Mouse (Mus musculus): ENCODE measurements around the gene Aldh3b1. TPM values are rescaled to one million over a fixed set of nuclear protein-coding genes. Genes with fewer than 3 reads are reported as not detected.
"Not testable (repeated sequence)": the region's sequence is repeated elsewhere in the genome, so short reads cannot be mapped to it uniquely, and the experiment has no call there.

Gene Aldh3b1
- 131 and 209 TPM in 2 replicates for total RNA-seq (2021)
- long read RNA-seq, transcript Aldh3b1-201 (10 exons, 1,924 nt): major isoform, 43 of 63 reads
- long read RNA-seq, partial matches to known transcripts: 11 of 63 reads
- long read RNA-seq, other reads (novel, unspliced or antisense): 9 of 63 reads

GRCm38 (mm10) chr19:3929211-3929941 is at the start of gene Aldh3b1:
Gene Aldh3b1, minus strand, starts transcription at chr19:3929808.
- peak; percentile 98 for DNase-seq

- no peak for DNase-seq
Observed at GRCm38 (mm10) chr19:3975866-3976265, 46.3 kb upstream of the Aldh3b1 start.

GRCm38 (mm10) chr19:3974608-3975007 is 45.0 kb upstream of the Aldh3b1 start:
- not testable (repeated sequence) for DNase-seq

GRCm38 (mm10) chr19:3972229-3972628 is 42.6 kb upstream of the Aldh3b1 start, which contains the start of gene Aldh3b2:
Gene Aldh3b2, plus strand, starts transcription at chr19:3972328.
- DNase-seq: no peak

- DNase-seq: no peak
Observed at GRCm38 (mm10) chr19:3967258-3967657, 37.6 kb upstream of the Aldh3b1 start.

- no peak for DNase-seq
Observed at GRCm38 (mm10) chr19:3966330-3967075, 36.9 kb upstream of the Aldh3b1 start.

GRCm38 (mm10) chr19:3964030-3964429 is 34.4 kb upstream of the Aldh3b1 start:
- DNase-seq: no peak

- no peak for DNase-seq
Observed at GRCm38 (mm10) chr19:3962469-3962868, 32.9 kb upstream of the Aldh3b1 start.

GRCm38 (mm10) chr19:3961805-3962204 is 32.2 kb upstream of the Aldh3b1 start:
- DNase-seq: not testable (repeated sequence)

GRCm38 (mm10) chr19:3960211-3960610 is 30.6 kb upstream of the Aldh3b1 start:
- no peak for DNase-seq

GRCm38 (mm10) chr19:3959030-3959429 is 29.4 kb upstream of the Aldh3b1 start:
- DNase-seq: no peak

GRCm38 (mm10) chr19:3958470-3958869 is 28.9 kb upstream of the Aldh3b1 start, which contains the start of gene Aldh3b3:
Gene Aldh3b3, plus strand, starts transcription at chr19:3958645.
- no peak for DNase-seq

GRCm38 (mm10) chr19:3957296-3958036 is 27.9 kb upstream of the Aldh3b1 start:
- DNase-seq: not testable (repeated sequence)

GRCm38 (mm10) chr19:3955804-3956203 is 26.2 kb upstream of the Aldh3b1 start:
- no peak for DNase-seq

- no peak for DNase-seq
Observed at GRCm38 (mm10) chr19:3955033-3955432, 25.4 kb upstream of the Aldh3b1 start.

GRCm38 (mm10) chr19:3952099-3952498 is 22.5 kb upstream of the Aldh3b1 start:
- DNase-seq: no peak

- DNase-seq: no peak
Observed at GRCm38 (mm10) chr19:3951461-3951860, 21.9 kb upstream of the Aldh3b1 start.

GRCm38 (mm10) chr19:3950331-3950730 is 20.7 kb upstream of the Aldh3b1 start:
- no peak for DNase-seq

- DNase-seq: no peak
Observed at GRCm38 (mm10) chr19:3948546-3948945, 18.9 kb upstream of the Aldh3b1 start.

- DNase-seq: no peak
Observed at GRCm38 (mm10) chr19:3947813-3948212, 18.2 kb upstream of the Aldh3b1 start.

- DNase-seq: peak; percentile 61
Observed at GRCm38 (mm10) chr19:3946715-3947114, 17.1 kb upstream of the Aldh3b1 start.

- no peak for DNase-seq
Observed at GRCm38 (mm10) chr19:3945872-3946564, 16.4 kb upstream of the Aldh3b1 start.
